Mouse (Mus musculus) olfactory bulb, adult 2 months (tissue): ENCODE measurements at regions not wholly inside any gene's neighbourhood (a gene's known extent, or its start where the extent isn't known, plus 50 kb on each side); places are given as distances from the start of the nearest gene placed in this dataset.

Source experiments
- CTCF ChIP-seq: fragments of 200-500 bp; IDR thresholded peaks from 2 replicates; pipeline ENCODE4 v1.5.1; 2012; ENCODE audit warnings: low read depth, mild to moderate bottlenecking, low read length, moderate library complexity; ENCODE audit not compliant: insufficient read depth
- POLR2A ChIP-seq: fragments of 200-500 bp; IDR thresholded peaks from 2 replicates; pipeline ENCODE4 v1.6.1; 2012; ENCODE audit warnings: mild to moderate bottlenecking, low read depth, low read length, moderate library complexity; ENCODE audit not compliant: insufficient read depth

DNA sequence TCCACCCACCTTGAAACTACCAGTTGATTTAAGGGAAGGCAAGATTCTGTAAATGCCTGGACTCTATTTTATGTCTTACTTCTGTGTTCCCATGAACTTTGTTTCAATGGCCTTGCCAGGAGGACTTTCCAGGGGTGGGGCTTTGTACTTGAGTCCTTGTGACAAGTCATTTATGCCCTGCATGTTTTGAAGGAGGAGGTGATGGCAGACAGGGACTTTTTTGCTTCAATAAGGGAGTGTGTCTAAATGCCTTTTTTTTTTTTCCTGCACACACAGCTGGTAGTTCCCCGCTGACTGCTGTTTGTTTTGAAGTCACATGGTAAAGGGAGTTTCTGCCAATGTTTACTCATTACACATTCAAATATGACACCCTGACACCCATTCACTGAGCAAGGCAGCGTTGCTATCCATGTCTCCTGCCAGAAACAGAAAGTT, 74.1 kb downstream of the Btg1 start:
- TF ChIP-seq CTCF: no peak
- no peak for TF ChIP-seq POLR2A
